Mouse (Mus musculus) embryonic facial prominence, embryonic 13.5 days (tissue): Measurements from ENCODE around the gene Fgf13. TPM values are rescaled to one million over a fixed set of nuclear protein-coding genes. Genes with fewer than 3 reads are reported as not detected.
A peak's percentile ranks its signal among the peaks of the same experiment; 100 is the strongest.

Source experiments
- ATAC-seq: fragments of 200-750 bp; cut with Nextera tagmentation; 2 replicates; pipeline ENCODE4 v1.8.0; 2017; ENCODE audit warnings: low read depth; ENCODE audit not compliant: insufficient number of reproducible peaks, insufficient read depth, low FRiP score, low TSS enrichment
- H3K27ac ChIP-seq: fragments of 300-500 bp; sonication (generic); 2 replicates; pipeline ENCODE4 v1.5.1; 2015; ENCODE audit warnings: moderate library complexity, mild to moderate bottlenecking, inconsistent platforms
- H3K27me3 ChIP-seq: fragments of 300-500 bp; sonication (generic); 2 replicates; pipeline ENCODE4 v1.6.1; 2015; ENCODE audit warnings: mild to moderate bottlenecking, inconsistent platforms
- H3K36me3 ChIP-seq: fragments of 300-500 bp; sonication (generic); 2 replicates; pipeline ENCODE4 v1.6.1; 2015; ENCODE audit warnings: mild to moderate bottlenecking, inconsistent platforms
- H3K4me1 ChIP-seq: fragments of 300-500 bp; sonication (generic); 2 replicates; pipeline ENCODE4 v1.6.1; 2015; ENCODE audit warnings: inconsistent platforms
- H3K4me2 ChIP-seq: fragments of 300-500 bp; sonication (generic); 2 replicates; pipeline ENCODE4 v1.6.1; 2015; ENCODE audit warnings: moderate library complexity, mild to moderate bottlenecking, inconsistent platforms
- H3K4me3 ChIP-seq: fragments of 300-500 bp; sonication (generic); 2 replicates; pipeline ENCODE4 v1.5.1; 2015; ENCODE audit warnings: mild to moderate bottlenecking, inconsistent platforms
- H3K9ac ChIP-seq: fragments of 300-500 bp; sonication (generic); 2 replicates; pipeline ENCODE4 v1.6.1; 2015; ENCODE audit warnings: mild to moderate bottlenecking, inconsistent platforms
- H3K9me3 ChIP-seq: fragments of 300-500 bp; sonication (generic); 2 replicates; pipeline ENCODE4 v1.6.1; 2016; ENCODE audit warnings: inconsistent platforms
- WGBS: fragments of 180-500 bp; shearing (Covaris S2); methylation state at CpG from one replicate; pipeline ENCODE4 v1.1.7; 2015; ENCODE audit warnings: mixed read lengths; 5-methylcytosine and 5-hydroxymethylcytosine counted together
- polyA plus RNA-seq: library from polyadenylated mRNA; unstranded; fragments of >200 nt; fragmentation: Nextera tagmentation; extraction: Ambion mirVana; gene quantifications from 2 replicates; pipeline ENCODE4 v1.2.1, GENCODE M21; 2015

Fgf13 gene
- polyA plus RNA-seq, result 18.7 and 18.8 TPM in 2 replicates

- Histone ChIP-seq H3K4me1 (no peaks in the 10 kb centered on the region), H3K9ac (peak within 1 kb of the TSS; percentile 69), H3K27ac (peak within 1 kb of the TSS; percentile 62), H3K27me3 (peaks cover 38% of the 10 kb centered on the region), H3K4me3 (peak within 1 kb of the TSS; percentile 49), H3K36me3 (no peaks in the 10 kb centered on the region), H3K4me2 (peak within 1 kb of the TSS; percentile 69), H3K9me3 (no peaks in the 10 kb centered on the region)
- WGBS, result 18% methylated on average over 39 of the region's 47 CpGs
- ATAC-seq, result peak; percentile 54; the same call in 1 of the 2 replicates
Observed at GRCm38 (mm10) chrX:59567695-59568431, at the start of gene Fgf13. TSS of gene Fgf13 (minus strand) at chrX:59568071.

- no peaks in the 10 kb centered on the region for H3K36me3 ChIP-seq
- H3K4me2 ChIP-seq, result no peak overlapping the region
- H3K27me3 ChIP-seq, result no peaks in the 10 kb centered on the region
- H3K4me1 ChIP-seq, result no peaks in the 10 kb centered on the region
- no peaks in the 10 kb centered on the region for H3K9me3 ChIP-seq
- WGBS, result 63% methylated on average over 1 of the region's 1 CpGs
- H3K4me3 ChIP-seq, result no peak overlapping the region
- no peak for ATAC-seq
- no peak overlapping the region for H3K9ac ChIP-seq
- no peak overlapping the region for H3K27ac ChIP-seq
Observed at GRCm38 (mm10) chrX:59606535-59606934, 38.7 kb upstream of the Fgf13 start.

DNA sequence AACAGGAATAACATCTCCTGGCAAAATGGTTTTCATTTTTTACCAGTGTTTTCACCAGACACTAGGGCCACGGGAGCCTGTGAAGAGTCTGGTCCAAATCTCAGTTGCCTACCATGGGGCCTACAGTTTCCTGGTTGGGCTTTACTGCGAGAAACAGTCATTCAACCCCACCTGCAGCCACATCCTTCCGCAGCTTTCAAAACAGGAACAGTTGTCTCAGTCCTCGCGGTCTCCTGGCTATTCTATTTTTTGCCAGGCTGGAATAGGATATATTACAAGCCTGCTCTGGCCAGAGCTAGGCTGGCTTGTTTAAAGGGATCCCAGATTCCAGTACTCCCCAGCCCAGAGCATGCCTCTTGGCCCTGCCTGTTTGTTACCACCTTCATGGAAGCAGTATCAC, 21.2 kb upstream of the Fgf13 start:
- Histone ChIP-seq H3K9ac (no peak overlapping the region), H3K4me2 (no peak overlapping the region), H3K36me3 (no peaks in the 10 kb centered on the region), H3K27ac (no peak overlapping the region), H3K4me3 (no peak overlapping the region), H3K4me1 (no peaks in the 10 kb centered on the region), H3K9me3 (no peaks in the 10 kb centered on the region), H3K27me3 (no peaks in the 10 kb centered on the region; the same call in 1 of the 2 replicates)
- no peak for ATAC-seq
- 37% methylated on average over 5 of the region's 5 CpGs for WGBS

- H3K9me3 ChIP-seq, result no peaks in the 10 kb centered on the region
- no peaks in the 10 kb centered on the region for H3K36me3 ChIP-seq
- H3K27ac ChIP-seq, result no peak overlapping the region
- WGBS, result 53% methylated on average over 11 of the region's 11 CpGs
- no peak for ATAC-seq
- no peak overlapping the region for H3K4me3 ChIP-seq
- no peaks in the 10 kb centered on the region; the same call in 1 of the 2 replicates for H3K27me3 ChIP-seq
- no peak overlapping the region for H3K9ac ChIP-seq
- H3K4me1 ChIP-seq, result no peaks in the 10 kb centered on the region
- H3K4me2 ChIP-seq, result peak overlapping the region; percentile 24; the same call in 1 of the 2 replicates
Observed at GRCm38 (mm10) chrX:59585508-59586186, 17.8 kb upstream of the Fgf13 start.

DNA sequence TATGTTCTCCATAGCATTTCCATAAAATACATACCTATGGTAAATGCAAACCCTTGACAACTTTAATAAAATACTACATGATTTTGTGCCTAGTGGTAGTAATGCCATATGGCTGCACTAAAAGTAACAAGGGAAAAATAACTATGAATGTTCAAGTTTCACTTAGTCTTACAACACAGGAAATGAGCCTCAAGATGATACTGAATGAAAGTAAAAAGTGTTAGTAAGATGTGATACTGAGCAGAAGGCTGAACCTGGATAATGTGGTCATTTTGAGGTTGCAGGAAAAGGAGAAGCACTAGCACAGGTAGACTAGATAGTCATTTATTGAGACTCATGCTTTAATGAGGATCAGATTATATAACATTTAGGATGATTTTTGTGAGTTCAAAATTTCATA, 16.2 kb upstream of the Fgf13 start:
- H3K4me2 ChIP-seq, result no peak overlapping the region
- no peak for ATAC-seq
- H3K4me3 ChIP-seq, result no peak overlapping the region
- no peak overlapping the region for H3K9ac ChIP-seq
- H3K4me1 ChIP-seq, result no peaks in the 10 kb centered on the region
- H3K27ac ChIP-seq, result no peak overlapping the region
- H3K27me3 ChIP-seq, result no peaks in the 10 kb centered on the region; the same call in 1 of the 2 replicates
- no peaks in the 10 kb centered on the region for H3K9me3 ChIP-seq
- no peaks in the 10 kb centered on the region for H3K36me3 ChIP-seq

DNA sequence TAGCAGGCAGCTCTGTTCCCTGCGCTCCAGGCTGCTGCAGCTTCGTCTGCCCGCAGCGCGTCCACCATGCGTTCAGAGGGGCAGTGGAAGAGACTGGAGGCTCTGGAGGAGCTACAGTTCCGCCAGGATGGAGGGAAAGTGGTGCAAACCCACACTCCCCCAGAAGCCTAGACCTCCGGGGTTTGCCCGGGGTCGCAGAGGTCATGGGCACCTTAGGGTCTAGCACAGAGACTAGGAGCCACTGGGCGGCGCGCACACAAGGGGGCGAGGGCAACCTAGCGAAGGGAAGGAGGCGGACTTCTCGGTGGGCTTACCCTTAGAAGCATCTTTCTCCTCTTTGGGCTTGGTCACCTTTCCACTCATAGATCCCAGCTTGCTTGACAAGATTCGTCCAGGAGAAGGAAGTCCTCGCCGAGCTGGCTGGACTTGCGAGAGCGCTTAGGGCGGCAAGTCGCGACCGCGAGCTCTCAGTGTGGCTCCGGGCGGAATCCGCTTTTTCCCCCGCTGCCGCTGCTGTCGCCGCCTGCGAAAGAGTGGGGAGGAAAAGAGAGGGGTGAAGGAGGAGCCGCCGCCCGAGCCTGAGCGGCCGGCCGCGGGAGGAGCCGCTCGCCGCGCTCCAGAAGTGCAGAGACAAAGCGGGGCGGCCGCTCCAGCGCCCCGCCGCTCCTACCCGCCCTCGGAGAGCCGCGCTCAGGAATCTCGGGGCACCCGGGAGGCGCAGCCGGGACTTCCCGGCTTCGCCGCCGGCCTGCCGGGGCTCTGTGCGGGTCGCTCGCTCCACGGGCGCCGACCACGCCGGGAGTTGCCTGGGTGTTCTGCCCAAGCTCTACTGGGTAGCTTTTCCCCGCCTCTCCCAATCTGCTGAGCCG, 811 bp downstream of the Fgf13 start:
- Histone ChIP-seq H3K27me3 (peaks cover 38% of the 10 kb centered on the region), H3K27ac (peak overlapping the region; percentile 62), H3K9me3 (no peaks in the 10 kb centered on the region), H3K36me3 (no peaks in the 10 kb centered on the region), H3K4me2 (peak overlapping the region; percentile 69), H3K4me3 (peak overlapping the region; percentile 49), H3K9ac (peak overlapping the region; percentile 69), H3K4me1 (no peaks in the 10 kb centered on the region)
- 23% methylated on average over 72 of the region's 75 CpGs for WGBS
- peak; percentile 71; the same call in 1 of the 2 replicates for ATAC-seq

DNA sequence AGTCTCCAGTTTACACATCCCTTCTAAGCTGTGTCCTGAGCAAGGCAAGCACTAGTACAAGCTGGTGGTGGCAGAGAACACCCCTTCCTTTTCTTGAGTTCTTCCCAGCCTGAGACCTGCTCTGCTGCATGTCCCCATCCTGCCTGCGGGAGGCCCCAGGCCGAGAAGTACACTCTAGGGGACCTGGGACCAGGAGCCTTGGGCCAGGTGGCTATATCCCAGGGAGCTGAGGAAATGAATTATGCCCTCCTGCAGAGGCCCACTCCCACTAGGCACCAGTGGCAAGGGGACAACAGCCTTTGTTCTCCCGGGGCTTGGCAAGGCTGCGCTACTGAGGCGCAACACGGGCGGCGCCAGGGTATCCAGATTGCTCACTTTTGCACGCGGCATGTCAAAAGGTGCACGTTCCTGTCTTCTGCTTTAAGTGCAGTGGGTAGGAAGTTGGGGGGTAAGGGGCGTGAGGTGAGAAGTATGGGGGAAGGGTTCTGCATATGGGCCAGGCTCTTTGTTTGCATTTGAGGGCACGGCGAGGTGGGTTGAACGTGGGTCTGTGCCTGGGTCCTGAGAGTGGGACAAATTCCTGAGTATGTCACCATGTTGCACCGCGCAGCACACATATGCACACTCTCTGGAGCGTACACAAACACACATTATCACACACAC, 1.7 kb downstream of the Fgf13 start:
- 0 out of 2 replicates have a peak, but pooled peaks have one; percentile 27 for ATAC-seq
- whole genome bisulfite sequencing, result 33% methylated on average over 18 of the region's 18 CpGs

DNA sequence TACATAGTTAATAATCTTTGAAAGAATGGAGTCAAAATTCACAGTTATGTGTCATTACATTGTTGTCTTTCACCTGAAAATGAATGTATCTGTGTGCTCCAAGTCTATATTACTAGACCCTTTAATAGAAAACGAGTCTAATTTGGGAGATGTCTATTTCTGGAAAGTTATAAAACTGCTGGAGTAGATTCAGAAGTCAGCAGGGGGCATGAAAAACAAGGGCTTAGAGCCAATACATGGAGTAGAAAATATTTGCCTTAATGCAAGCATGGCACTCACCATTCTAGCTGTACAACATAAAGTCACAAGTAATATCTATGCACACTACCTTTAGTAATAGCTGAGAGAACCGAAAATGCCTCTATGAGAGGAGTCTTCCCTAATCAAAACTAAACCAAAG, 19.9 kb downstream of the Fgf13 start:
- Histone ChIP-seq H3K27me3 (no peaks in the 10 kb centered on the region), H3K4me2 (no peak overlapping the region), H3K4me3 (no peak overlapping the region), H3K4me1 (no peaks in the 10 kb centered on the region), H3K9me3 (no peaks in the 10 kb centered on the region), H3K36me3 (no peaks in the 10 kb centered on the region), H3K9ac (no peak overlapping the region), H3K27ac (no peak overlapping the region)
- ATAC-seq, result no peak
- 65% methylated on average over 2 of the region's 2 CpGs for WGBS

More for the DNA sequence above, 1.7 kb downstream of the Fgf13 start:
- peak overlapping the region; percentile 49 for H3K4me3 ChIP-seq
- H3K4me1 ChIP-seq, result no peaks in the 10 kb centered on the region
- H3K27ac ChIP-seq, result no peak overlapping the region
- no peak overlapping the region for H3K9ac ChIP-seq
- no peaks in the 10 kb centered on the region for H3K9me3 ChIP-seq
- peaks cover 38% of the 10 kb centered on the region for H3K27me3 ChIP-seq
- no peaks in the 10 kb centered on the region for H3K36me3 ChIP-seq
- peak overlapping the region; percentile 69 for H3K4me2 ChIP-seq

DNA sequence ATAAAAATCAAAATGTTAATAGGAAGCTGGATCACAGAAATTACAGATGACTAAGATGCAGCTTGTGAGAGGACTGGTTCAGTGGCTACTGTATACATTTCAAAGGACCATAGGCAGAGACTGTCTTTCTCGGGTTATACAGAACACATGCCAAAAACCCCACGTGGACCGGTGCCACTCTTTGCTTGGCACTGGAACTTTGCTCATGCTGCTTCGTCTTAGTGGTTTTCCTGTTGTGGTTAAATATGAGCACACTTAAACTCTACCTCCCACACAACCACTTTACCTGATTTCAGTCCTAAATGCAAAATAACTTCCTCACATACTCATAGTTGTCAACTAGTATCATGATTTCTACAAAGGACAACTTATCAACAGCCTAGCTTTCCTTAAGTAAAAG, 59.6 kb downstream of the Fgf13 start:
- Histone ChIP-seq H3K27ac (no peak overlapping the region), H3K9me3 (no peaks in the 10 kb centered on the region), H3K4me3 (no peak overlapping the region), H3K9ac (no peak overlapping the region), H3K27me3 (no peaks in the 10 kb centered on the region), H3K4me2 (no peak overlapping the region), H3K4me1 (no peaks in the 10 kb centered on the region), H3K36me3 (no peaks in the 10 kb centered on the region)
- 73% methylated on average over 4 of the region's 4 CpGs for WGBS
- ATAC-seq, result no peak

DNA sequence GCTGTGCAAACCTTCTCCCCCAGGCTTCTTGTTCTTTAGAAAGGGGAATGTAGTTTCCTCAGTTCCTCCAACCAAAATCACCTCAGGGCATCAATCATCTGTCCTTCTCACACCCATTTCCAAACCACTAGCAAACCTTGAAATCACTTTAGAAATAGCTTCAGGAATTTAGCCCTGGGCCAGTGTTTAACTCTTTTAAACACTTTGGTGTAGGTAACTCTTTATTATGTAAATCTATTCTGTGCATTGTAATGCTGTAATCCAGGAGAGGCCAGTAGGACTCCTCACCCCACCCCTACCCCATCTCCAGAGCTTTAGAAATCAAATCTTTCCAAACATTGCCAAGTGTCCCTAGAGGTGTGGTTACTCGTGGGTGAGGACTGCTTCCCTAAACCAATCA, 74.5 kb downstream of the Fgf13 start:
- Histone ChIP-seq H3K36me3 (no peaks in the 10 kb centered on the region), H3K9ac (no peak overlapping the region), H3K9me3 (no peaks in the 10 kb centered on the region), H3K4me3 (no peak overlapping the region), H3K27ac (no peak overlapping the region), H3K4me1 (no peaks in the 10 kb centered on the region), H3K27me3 (no peaks in the 10 kb centered on the region; the same call in 1 of the 2 replicates), H3K4me2 (no peak overlapping the region)
- 53% methylated on average over 1 of the region's 1 CpGs for WGBS
- ATAC-seq, result no peak

- Histone ChIP-seq H3K4me3 (no peak overlapping the region), H3K9me3 (no peaks in the 10 kb centered on the region), H3K4me1 (no peaks in the 10 kb centered on the region), H3K36me3 (no peaks in the 10 kb centered on the region), H3K9ac (no peak overlapping the region), H3K27ac (no peak overlapping the region), H3K27me3 (no peaks in the 10 kb centered on the region; the same call in 1 of the 2 replicates), H3K4me2 (no peak overlapping the region)
- 63% methylated on average over 2 of the region's 2 CpGs for WGBS
- no peak for ATAC-seq
Observed at GRCm38 (mm10) chrX:59485426-59485825, 82.4 kb downstream of the Fgf13 start.
